Mouse (Mus musculus) T-helper 17 cell (primary cell): ENCODE data around the gene Vmn1r214.

Source experiments
- in situ Hi-C, 2 experiments: fragments of 300-600 bp; cut with MboI, MseI; formaldehyde crosslinking; loops; 1 replicate in 1 of 2; 2 replicates in 1 of 2; pipeline ENCODE4 v1.15.1; 2025; ENCODE audit warnings: high pct_unique_total_duplicates in 2 of 2

Gene Vmn1r214

DNA sequence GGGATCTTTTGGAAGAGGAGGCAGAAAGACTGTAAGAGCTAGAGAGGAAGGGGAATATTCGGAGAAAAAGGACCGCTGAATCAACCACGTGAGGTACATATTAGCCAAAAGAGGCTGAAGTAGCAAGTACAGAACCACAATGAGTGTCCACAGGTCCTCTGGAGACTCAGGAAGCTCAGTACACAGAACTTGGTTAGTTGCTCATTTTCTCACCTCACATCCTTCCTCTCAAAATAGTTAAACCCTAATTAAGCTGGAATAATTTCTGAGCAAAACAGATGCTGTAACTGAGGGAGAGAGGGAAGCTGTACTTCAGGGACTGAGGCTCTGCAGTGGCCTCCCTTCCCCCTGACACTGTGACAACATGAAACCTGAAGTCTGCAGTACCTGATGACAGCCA is at the start of gene Vmn1r214:
Vmn1r214 (plus strand) TSS at position 301 of the 400 bp plus-strand sequence.
- in situ Hi-C loops = no loop called here

DNA sequence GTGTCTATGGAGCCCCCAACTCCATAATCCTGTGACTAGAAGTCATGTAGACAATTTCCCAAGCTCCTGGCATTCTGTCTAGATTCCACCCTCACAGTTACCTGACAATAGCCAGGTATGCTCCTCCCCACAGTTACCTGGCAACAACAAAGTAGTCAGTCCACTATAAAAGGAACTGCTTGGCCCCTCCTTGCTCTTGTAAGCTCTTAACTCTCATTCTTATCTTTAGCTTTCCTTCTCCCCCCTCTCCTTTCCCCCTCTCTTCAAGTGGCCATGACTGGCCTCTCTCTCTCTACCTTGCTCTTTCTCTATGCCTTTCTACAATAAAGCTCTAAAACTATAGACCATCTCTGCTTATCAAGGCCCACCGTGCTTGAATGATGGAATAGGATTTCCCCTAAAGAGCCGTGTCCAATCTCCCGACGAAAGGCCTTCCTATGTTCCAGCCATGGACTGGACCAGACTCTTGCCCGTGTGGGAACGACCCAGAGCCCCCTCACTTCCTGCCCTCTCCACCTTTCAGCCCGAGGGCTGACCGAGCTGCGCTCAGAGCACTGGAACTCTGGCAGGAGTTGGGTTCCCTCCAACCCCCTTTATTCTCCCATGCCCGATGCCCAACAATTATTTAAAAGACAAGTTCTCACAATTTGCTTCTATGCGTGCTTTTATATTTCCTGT is 39.9 kb upstream of the Vmn1r214 start:
- in situ Hi-C loops = no loop called here

DNA sequence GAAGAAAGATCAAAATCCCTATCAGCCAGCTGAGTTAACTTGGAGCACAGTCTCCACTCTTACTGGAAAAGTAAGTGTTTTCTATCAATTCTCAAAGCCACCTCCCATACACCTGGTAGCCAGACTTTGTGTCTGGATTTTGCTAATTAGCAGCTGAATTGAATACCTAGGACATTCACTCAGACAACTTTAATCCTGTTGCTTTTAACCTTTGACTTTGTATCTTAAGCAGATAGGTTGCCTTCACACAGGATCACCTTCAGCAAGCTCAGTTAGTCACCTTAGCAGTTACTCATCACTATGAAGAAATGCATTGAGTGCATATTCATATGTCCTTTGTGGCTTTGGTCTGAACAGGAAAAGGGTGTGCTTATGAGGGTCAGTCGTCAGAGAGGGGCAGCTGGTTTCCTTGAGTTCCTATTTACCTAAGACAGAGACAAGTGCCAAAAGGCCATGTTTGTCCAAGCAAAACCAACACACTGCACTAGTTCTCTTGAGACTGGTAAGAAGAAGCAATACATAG is 38.0 kb upstream of the Vmn1r214 start:
- in situ Hi-C loops = no loop called here

DNA sequence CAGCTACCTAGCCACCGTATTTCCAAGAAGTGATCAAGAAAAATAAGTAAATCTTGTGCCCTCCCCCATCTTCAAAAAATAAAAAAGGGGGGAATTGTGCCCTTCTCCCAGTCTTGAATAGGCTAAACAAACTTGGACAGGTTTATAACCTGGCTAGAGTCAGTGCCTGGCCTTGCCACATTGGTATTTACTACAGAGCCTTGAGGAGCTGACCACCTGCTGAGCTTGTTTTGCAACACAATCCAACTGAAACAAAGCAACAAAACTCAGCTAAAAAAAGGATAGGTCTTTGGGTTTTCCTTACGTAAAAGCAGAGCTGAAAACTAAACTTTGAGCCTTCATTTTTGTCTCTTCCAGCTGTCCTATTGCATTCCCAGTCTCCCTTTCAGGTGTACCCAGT is 37.5 kb upstream of the Vmn1r214 start:
- in situ Hi-C loops = no loop called here

DNA sequence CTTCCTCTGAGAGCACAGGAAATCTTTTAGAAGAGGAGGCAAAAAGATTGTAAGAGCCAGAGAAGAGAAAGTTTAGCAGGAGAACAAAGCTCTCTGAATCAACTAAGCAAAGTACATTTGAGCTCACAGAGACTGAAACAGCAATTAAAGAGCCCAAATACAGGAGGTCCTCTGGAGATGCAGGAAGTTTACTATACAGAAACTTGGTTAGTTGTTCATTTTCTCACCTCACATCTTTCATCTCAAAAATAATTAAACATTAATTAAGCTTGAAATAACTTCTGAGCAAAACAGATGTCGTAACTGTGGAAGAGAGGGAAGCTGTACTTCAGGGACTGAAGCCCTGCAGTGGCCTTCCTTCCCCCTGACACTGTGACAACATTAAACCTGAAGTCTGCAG is 22.9 kb upstream of the Vmn1r214 start, which contains the start of gene Vmn1r213:
Vmn1r213 (plus strand) TSS at position 301 of the 400 bp plus-strand sequence.
- in situ Hi-C loops = no loop called here

DNA sequence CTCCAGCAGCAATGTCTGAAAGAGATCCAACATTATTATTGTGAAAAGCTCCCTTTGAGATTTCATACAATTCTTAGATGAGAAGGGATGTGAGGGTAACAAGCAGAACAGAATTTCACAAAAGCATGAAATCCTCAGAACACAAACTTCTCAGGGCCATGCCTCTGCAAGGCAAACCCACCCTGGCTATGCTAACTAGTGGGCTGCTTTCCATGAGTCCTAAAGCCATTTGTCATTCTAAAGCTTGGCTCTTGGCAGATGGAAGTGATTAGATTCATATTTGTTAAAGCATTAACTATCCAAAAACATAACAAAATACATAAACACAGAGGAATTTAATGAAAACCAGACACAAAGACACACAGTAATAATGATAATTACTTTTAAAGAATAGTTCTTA is 12.1 kb upstream of the Vmn1r214 start:
- in situ Hi-C loops = no loop called here

DNA sequence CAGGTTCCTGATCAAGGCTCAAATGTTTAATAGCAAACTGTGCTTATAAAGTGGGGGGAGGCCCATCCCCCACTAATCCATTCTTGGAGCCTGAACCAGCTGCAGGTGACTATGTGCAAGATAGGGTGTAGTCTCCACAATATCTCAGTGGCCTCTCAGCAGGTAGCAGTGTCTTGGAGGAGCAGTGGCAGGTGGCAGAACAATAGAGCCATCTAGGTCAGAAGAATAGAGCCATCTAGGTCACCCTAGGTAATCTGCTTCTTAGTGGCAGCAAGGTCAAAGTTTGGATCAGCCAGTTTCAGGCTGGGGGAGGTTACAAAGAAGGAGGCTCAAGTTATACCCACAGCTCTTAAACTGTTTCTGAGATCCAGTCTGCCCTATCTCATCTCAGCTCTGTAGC is 5.4 kb upstream of the Vmn1r214 start:
- in situ Hi-C loops = no loop called here

DNA sequence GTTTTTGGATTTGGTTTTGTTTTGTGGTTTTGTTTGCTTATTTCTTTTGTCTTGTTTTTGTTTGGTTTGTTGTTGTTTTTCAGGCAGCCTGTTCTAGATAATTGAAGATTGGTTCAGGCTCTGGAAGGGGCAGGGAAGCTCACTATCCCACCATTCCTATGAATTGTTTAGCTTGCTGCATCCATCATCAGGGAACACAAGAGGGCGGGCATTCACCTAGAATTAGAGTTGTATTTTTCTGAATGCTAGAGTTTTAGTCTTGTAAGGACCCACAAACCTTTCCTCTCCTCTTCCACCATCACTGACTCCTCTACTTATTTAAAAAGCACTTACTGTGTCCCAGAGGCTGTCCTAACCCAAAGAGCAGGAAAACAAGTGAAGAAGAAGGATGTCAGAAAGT is 27.6 kb downstream of the Vmn1r214 start:
- in situ Hi-C loops = no loop called here

DNA sequence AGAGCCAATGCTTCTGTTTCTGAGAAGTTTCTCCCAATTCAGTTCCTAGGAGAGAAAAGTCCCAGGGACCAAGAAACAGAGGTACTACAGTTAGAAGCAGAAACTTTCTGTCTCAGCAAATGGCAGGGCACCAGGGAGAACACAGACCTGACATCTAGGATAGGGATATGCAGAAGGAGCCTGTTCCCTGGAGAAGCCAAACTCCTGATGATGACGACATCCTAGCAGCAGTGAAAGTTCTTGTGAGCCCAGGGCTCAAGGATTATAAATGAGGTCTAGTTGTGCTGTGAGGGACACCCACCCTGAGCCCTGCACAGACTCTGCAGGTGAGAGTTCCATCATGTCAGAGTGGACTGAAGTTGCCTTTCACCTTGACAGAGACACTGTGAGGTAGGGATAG is 37.5 kb downstream of the Vmn1r214 start, which contains the start of gene Vmn1r215:
Vmn1r215 (plus strand) TSS at position 301 of the 400 bp plus-strand sequence.
- in situ Hi-C loops = no loop called here

DNA sequence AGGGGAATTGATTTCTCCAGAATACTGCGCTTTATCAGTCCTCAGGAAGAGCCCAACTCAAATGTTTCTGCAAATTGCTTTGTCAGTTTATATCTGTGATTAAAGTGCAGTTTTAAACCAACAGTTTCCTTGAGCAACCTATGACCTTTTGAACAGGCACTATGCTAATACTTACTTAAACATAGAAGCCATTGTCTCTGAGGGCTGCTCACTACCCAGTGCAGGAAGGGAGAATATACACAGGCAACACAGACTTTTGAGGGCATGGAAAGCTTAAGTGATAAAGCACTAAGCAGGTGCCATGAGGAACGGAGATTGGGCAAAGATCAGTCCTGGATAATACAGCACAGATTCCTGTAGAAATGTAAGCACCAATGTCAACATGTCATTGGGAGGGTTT is 39.1 kb downstream of the Vmn1r214 start:
- in situ Hi-C loops = no loop called here
